Mouse (Mus musculus) R1 (cell line): ENCODE data around the gene Wbp1l.

Source experiments
- DNase-seq: peaks from one replicate; pipeline ENCODE4 v3.0.0-alpha.2; 2018; ENCODE audit warnings: low read depth, low spot score

Wbp1l gene

GRCm38 (mm10) chr19:46658348-46658747, 59.5 kb downstream of the Wbp1l start:
- DNase-seq = no peak

DNA sequence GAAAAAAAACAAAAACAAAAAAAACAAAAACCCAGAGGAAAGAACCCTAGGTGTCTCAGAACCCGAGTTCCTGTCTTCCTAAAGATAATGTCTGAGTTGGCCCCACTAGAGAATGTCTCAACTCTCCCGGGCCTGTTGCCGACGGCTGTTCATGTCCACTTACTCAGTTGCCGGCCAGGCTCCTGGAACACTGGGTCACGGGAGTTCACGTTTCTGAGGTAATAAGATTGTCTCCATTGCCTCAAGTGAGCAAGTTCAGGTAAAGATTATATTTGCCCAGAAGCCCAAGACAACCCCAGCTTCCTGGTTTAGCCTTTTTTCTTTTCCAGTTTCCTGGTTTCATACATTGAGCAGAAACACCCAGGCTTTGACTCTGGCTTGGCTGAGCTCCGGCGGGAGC, 60.0 kb downstream of the Wbp1l start:
- DNase-seq = no peak

GRCm38 (mm10) chr19:46661511-46661910, 62.6 kb downstream of the Wbp1l start:
- no peak for DNase-seq

- no peak for DNase-seq
These were observed 63.3 kb downstream of the Wbp1l start for GRCm38 (mm10) chr19:46662214-46662613.

DNA sequence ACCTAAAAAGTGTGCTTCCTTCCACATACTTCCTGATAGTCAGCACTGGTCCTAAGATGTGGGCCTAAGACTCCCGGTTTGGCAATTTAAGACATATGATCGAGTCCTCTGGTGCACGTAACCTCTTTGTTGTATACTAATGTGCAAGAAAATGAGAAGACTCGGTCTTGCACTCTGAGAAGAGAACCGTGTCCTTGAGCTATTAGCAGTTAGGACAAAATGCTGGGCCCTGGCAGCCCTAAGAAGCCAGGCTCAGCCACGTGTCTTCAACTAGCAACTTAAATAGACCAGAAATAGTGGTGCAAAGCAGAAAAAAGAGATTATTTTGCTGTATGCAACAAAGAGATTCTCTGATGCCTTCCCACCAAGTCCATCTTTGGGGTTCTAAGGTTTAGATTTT, 63.9 kb downstream of the Wbp1l start:
- no peak for DNase-seq

DNA sequence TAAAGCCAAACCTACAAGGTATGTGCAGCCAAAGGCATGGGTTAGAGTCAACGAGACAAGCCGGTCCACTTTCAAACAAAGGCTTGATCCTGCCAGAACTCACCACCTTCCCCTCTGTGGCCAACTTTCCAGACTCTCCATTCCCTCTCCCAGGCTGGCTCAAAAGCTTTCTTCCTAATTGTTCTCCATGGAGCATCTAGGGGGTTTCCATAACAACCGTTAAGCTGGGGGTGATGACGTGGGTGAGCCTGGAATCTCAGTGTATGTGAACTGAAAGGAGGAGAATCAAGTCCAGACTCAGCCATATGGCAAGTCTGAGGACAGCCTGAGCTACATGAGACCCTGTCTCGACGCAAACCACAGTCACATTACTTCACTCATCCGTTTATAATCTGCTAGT, 66.6 kb downstream of the Wbp1l start:
- DNase-seq = no peak

DNA sequence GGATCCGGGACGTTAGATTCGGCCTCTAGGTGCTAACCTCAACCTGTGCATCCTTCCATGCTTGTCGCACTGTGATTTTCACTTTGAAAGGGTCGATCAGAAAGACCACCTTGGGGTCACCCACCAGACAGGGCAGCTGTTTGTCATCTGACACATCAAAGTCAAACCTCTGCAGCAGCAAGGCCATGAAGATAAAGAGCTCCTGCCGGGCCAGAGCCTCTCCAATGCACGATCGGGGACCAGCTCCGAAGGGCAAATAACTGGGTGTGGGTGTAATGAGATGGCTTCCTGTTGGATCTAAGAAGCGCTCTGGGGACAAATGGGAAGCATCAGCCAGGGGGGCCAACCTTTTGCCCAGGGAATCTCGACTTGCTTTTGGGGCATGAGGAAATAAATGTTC, 68.4 kb downstream of the Wbp1l start:
- DNase-seq = no peak

- DNase-seq = no peak
These were observed 69.4 kb downstream of the Wbp1l start for GRCm38 (mm10) chr19:46668263-46668662.

DNA sequence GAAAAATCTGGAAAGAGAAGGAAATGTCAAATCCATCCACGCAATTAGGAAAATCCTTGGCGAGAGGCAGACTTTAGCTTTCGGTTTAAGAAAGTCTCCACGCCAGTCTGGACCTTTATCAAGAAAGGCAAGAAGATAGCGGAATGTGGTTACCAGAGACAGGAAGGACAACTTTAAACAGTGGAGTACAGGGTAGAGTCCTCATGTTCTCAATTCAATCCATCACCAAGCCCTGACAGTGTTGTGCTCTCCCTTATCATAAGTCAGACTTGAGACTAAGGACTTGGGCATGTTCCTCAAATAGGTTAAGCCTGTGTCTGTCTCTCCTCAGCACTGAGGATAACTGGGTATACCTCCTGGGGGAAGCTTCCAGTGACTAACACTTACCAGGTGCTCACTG, 70.9 kb downstream of the Wbp1l start:
- DNase-seq = no peak

DNA sequence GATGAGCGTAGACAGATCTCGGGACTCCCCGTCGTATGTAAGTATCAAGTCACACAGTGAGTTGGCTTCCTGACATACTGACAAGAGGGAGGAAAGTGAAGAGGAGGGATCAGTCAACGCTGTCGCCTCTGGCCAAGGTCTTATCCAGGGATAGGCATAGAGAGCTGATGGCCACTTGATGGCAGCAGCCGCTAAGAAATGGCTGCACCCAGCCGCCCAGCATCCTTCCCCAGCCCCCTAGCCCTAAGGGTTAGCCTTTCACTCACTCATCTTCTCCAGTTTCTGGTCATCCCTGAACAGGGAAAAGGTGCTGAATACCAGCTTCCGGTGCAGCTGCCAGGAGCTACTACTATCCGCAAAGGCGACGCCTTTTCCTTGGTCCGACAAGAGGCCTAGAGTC, 71.8 kb downstream of the Wbp1l start:
- peak; percentile 54 for DNase-seq

DNA sequence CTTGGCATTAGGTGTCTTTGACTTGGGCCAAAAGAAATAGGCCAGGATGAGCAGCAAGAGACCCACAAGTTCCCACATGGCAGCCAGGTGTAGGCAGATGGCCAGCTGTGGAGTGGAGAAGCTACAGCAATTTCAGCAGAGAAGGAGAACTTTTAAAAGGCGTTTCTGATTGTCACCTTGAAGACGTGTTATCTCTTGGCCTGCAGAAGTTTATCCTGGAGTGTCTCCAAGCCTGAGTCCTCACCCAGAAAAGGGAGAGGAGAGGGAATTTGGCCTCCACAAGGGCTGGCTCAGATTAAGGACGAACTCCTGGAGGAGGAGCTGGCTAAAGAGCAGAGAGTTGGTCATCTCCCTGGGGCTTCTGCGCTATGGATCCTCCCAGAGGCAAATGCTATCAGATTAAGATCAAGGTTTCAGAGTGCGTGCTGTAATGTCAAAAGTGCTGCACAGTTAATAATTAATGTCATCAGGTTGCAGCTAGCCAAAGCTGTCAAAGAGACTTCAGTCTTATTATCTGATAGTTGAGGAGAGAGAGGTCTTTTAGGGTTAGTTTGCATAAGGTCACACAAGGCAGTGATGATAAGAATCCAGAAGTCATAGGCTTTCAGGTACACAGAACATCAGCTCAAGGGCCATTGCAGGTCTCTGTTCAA, 74.0 kb downstream of the Wbp1l start, which contains the start of gene Cyp17a1:
Cyp17a1 (minus strand) TSS at position 407 of the 653 bp plus-strand sequence.
- no peak for DNase-seq

- no peak for DNase-seq
These were observed 76.8 kb downstream of the Wbp1l start for GRCm38 (mm10) chr19:46675641-46676040.

GRCm38 (mm10) chr19:46679720-46680383, 81.0 kb downstream of the Wbp1l start:
- no peak for DNase-seq

DNA sequence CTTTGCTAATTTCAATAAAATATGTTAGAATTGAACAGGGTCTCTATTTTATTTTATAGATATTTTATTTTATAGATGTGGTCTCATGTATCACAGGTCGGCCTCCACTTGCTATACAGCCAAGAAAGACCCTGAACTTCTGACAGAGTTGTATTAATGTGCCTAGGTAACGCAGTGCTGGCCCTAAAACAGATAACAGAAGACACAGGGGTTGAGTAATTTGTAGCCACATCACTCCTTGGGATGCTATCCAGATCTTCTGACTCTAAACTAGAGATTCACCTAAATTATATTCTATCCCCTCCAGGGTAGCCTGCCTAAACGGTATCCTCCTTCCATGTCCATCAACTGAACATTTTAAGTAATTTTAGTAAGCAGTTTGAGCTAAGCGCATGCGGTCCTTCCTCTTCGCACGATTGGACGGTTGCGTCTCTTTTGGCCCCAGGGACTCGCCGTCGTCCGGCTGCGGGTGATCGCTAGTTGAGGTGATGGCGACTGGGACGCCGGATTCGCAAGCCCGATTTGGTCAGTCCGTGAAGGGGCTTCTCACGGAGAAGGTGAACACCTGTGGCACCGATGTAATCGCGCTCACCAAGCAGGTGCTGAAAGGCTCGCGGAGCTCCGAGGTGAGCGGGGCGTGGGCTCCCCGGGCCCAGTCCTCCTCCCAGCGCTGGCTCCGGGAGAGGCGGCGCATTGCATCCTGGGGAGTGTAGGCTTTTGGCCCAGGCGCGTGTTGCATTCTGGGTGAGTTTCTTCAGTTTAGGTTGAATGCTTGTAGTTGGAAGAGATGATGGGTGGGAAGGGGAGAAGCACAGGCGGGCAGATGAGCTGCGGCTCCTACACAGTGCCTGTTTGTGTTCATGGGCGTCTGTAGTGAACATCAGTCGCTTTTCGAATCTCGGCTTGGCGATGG, 90.8 kb downstream of the Wbp1l start, which contains the start of gene Borcs7:
Borcs7 (plus strand) TSS at position 447 of the 913 bp plus-strand sequence.
- peak; percentile 90 for DNase-seq

DNA sequence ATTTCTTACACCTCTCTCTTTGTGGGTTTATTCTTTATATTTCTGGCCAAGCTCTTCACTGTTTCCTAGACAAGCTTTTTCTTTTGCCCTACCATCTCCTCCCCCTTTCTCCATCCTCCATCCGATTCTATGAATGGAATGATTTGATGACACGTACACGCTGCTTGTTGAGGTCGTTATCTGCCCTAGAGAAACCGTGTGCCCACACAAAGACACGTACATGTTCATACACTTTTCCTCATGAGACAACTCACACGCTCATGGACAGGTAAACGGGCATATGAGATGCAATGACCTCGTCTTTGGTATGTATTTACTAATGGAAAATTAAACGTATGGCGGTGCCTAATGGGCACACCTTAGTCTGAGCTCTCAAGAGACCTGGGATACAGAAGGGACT, 91.5 kb downstream of the Wbp1l start:
- no peak for DNase-seq

DNA sequence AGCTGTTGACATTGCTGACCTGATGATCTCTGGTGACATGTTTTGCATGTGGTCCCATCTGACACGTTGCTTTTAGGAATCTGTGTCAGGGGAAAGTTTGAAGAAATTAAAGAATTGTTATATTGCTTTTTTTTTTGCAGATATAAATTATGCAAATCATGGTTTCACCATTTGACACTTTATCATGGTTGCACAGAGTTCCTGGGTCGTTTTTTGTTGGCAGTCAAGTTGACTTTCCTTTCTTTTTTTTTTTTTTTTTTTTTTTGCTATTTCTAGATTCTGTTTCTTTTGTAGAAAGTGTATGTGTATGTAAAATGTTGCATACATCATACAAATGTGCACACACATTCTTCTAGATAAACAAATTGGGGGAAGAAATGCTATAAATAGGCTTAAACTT, 92.2 kb downstream of the Wbp1l start:
- DNase-seq = no peak

DNA sequence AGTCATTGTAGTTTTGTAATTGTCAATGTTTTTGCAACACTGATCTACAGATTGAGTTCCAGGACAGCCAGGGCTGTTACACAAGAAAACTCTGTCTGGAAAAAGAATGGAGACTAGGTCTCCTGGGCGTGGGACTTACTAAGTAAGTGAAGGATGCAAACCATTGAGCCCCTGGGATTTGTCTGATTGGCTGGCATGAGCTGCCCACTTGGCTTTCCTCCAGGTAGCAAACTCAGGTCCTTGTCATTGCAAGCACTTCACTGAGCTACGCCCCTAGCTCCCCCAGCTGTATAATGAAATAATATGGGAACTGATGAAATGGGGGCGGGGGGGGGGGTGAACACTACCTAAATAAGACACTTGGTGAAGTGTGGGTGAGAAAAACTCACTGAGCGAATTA, 94.3 kb downstream of the Wbp1l start:
- no peak for DNase-seq

DNA sequence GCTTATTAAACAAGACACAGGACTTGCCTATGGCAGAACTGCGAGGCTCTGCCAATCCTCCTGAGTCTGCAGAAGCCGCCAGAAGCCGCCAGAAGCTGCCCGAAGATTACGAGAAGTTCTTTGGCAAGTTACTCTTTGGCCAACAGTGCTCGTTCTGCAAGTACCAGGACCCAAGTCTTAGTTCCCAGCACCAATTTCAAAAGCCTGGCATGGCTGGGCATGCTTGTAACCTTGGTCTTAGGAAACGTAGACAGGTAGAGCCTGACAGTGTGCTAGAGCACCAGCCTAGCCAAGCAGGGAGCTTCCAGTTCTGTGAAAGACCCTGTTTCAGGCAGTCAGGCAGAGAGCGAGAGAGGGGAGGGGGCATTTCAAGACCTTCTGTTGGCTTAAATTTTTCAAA, 97.6 kb downstream of the Wbp1l start:
- DNase-seq = no peak

- DNase-seq = no peak
These were observed 98.1 kb downstream of the Wbp1l start for GRCm38 (mm10) chr19:46696943-46697342.

- DNase-seq = no peak
These were observed 99.1 kb downstream of the Wbp1l start for GRCm38 (mm10) chr19:46697840-46698517.

DNA sequence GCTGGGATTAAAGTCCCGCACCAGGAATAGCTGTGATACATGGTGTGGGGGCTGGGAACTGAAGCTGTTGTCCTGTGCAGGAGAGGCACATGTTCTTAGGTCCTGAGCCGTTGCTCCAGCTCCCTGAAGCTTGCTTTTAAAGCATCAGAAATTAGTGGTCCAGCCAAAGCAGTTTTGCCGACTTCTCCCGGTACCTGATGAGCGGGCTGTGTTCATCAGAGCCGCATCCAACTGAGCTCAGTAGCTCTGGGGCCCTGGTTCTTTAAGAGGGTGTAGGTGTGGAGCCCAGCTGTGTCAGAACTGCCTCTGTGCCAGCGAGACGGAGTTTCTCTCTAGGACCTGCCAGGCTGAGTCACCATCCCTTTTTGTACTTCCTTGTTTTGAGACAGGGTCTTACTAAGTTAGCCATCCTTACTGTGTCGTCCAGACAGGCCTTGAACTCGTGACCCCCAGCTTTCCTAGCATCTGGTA, 100.2 kb downstream of the Wbp1l start:
- no peak for DNase-seq

DNA sequence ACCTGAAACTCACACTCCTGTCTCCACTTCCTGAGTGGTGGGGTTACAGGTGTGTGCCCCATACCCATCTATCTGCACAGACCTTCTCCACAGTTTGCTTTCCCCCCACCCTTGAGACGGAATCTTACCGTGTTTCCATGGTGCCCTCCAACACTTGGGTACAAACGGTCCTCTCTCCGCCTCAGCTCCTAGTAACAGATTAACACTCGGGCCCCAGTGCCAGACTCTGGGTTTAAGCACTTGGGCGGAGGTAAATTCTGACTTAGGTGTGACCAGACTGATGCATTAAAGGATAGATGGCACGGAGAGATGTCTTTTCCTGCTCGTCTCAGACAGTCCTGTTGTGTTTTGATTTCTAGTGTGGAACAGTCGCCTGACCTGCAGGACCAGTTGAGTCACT, 102.3 kb downstream of the Wbp1l start:
- DNase-seq = no peak
